Comparison of ENCODE assay signal across 11 mouse cellular contexts in genomic region chr12:89722462-89722861, GRCm38 (mm10).
A peak's percentile ranks its signal among the peaks of the same experiment; 100 is the strongest.
DNase-seq lines count a peak whose midpoint lies in the region.
"Had no signal": no experiment of that assay in that cellular context is flagged by ENCODE, and none has a peak within 500 bp of the region (broad histone marks: within the 10 kb centered on the region; RNA-seq: fewer than 3 reads in every experiment).

No protein-coding gene starts in this region.

- DNase-seq in frontal cortex, adult 2 months (ENCODE audit: extremely low spot score in 1 of 2, low spot score in 1 of 2), result peak; percentile 38 to 70
- no peak for DNase-seq in frontal cortex, postnatal 10 days (ENCODE audit: low spot score in 2 of 2)
- DNase-seq in frontal cortex, postnatal 36 days (ENCODE audit: low spot score in 2 of 2), result peak; percentile 51 to 70
- peak; percentile 38 to 39 for DNase-seq in layer of hippocampus, postnatal 36 days
- peak; percentile 22 for DNase-seq in right cerebral cortex, postnatal 4 days
- no peak for DNase-seq in kidney, postnatal 14 days
- no peak for DNase-seq in spleen, postnatal 14 days (ENCODE audit: low spot score in 2 of 2)
- DNase-seq: heart, adult 11 months; heart, postnatal 10 days; lung, postnatal 14 days; retina, postnatal 1 day had no signal

Comparison
In these comparisons a context has a peak if more than half of its experiments do, and no peak if none do; other contexts are left out.
1. DNase-seq: peak in frontal cortex, adult 2 months (2 of 2), frontal cortex, postnatal 36 days (2 of 2), layer of hippocampus, postnatal 36 days (2 of 2) and right cerebral cortex, postnatal 4 days (single experiment); none in frontal cortex, postnatal 10 days (0 of 2), kidney, postnatal 14 days (single experiment) and spleen, postnatal 14 days (0 of 2).